Mouse (Mus musculus): Measurements from ENCODE around the gene Tmem247. TPM values are rescaled to one million over a fixed set of nuclear protein-coding genes. Genes with fewer than 3 reads are reported as not detected.

Tmem247 gene
- not detected for total RNA-seq (2021)

DNA sequence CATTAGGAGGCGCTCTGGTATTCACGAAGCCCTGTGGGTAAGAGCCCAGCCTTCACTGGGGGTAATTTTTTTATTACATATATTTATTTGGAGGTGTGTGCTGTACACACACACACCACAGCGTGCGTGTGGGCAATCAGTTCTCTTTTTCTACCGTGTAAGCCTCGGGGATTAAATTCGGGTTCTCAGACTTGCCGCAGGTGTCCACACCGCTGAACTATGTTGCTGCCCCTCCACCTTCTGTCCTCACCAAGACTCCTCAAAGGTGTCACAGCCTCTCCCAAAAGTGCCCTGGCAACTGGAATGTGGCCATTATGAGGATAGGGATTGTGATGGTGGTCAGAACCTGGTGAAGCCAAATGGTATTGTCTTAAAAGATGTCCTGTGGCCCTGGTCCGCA is at the start of gene Tmem247:
TSS of gene Tmem247 (plus strand) at position 301 of the 400 bp plus-strand sequence.
- DNase-seq: no peak
- intact Hi-C loops (cut with DNase I): loop anchor here (5.0 kb wide), 1 partner anchor 125 kb away; no protein-coding TSS in a partner anchor

DNA sequence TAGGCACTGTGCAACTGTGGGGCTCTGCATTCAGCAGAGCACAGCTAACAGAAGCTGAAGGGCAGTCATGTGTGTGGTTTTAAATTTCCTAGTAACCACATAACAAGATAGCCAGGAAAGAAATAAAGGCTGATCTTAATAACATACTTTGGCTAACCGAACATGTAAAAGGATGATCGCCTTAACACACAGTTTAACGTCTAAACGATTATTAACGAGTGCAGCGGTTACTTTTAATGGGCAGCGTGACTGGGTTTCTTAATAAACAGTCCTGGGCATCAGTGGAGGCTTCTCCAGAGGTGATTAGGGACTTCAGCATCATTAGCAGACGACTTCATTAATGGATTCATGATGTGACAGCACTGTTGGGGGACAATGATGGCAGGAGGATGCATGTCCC is 46.6 kb upstream of the Tmem247 start:
- DNase-seq: no peak
- intact Hi-C loops (cut with DNase I): no loop called here

DNA sequence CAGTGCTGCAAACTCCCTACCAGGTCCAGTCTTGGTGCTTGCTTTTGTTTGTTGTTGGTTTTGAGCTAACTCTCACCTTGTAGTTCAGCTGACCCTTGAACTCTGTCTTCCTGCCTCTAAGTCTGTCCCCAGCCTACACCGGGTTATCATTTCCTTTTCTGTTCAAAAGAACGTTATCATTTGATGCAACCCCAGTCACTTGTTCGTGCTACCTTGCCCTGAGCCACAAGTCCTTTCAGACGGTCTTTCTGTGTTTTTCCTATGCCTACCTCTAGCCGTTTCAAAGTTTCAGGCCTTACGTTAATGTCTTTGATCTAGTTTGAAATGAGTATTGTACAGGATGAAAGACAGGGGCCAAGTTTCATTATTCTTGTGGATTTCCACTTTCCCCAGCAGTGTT is 44.5 kb upstream of the Tmem247 start:
- no peak for DNase-seq
- intact Hi-C loops (cut with DNase I): no loop called here

DNA sequence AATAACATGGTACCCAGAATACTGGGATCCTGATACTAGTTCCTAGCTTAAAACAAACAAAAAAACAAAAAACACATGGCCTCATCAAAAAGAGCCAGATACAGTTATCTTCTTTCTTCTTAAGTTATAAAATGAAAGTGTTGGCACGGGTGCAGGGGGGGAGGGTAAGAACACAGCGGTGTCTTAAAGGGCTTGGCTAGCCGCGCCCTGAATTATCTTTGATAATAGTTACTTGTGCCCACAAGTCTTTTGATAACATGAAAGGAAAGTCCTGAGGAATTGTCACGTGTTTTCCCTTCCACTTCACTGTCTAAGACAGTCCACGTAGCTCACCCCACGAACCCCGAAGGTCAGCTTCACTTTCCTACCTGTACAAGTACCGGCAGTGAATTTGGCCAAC is 40.2 kb upstream of the Tmem247 start:
- DNase-seq: no peak
- intact Hi-C loops (cut with DNase I): no loop called here

DNA sequence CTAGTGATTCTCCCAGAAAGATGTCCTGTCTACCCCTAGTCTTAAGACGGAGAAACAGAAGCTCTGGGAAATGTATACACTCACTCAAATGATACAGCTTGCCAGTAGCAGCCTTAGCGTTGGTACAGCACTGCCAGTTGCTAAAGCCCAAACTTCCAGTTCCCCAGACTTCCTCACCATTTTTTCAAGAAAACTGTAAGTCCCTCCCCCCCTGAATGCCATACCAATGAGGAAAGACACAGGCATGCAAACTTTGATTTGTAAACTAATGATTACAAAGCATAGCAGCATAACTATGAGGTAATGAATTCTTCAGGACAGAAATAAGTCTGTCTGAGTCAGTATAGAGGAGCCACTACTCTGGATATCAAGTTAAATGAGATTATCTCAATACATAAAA is 39.4 kb upstream of the Tmem247 start:
- DNase-seq: no peak
- intact Hi-C loops (cut with DNase I): no loop called here

DNA sequence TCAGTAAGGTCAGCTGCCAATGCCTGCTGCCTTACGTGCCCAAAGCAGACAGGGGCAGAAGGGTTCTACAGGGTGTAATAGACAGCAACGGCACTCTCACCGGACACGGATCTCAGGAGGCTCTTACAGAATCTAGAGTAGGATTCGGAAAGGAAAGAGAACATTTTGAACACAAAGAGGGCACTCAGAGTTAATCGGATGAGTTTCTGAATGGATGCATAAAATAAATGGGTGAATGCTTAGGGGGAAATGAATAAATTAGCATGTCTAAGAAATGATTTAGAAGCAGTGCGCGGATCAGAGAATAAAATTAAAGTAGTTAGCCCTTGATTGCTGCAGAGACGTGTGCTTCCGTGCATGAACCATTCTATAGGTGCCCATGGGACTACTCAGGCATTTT is 37.1 kb upstream of the Tmem247 start:
- intact Hi-C loops (cut with DNase I): no loop called here
- DNase-seq: no peak

DNA sequence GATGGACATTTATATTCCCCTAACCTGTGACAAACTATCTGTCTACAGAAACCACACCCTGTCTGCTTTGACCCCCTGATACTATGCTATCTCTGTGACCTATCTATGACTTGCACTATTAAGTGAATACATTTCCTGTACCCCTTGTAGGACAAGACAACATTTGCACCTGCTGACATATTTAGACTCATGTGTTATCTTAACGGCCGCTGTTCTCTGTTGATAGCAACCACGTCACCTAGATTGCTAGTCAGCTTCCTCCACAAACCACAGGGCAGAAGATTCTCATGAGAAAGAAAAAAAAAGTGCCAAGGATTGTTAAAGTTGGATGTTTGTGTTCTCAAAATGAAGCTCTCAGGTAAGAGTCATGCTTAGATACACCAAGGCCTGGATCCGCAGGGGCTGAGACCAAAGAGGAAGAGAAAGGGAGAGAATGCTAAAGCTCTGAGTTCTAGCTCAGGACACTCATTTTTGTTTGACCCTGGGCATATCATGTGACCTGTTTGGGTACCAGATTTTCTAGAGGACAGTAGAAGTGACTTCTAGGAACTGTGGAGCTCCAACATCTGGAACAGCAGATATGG is 36.6 kb upstream of the Tmem247 start:
- intact Hi-C loops (cut with DNase I): no loop called here
- no peak for DNase-seq

DNA sequence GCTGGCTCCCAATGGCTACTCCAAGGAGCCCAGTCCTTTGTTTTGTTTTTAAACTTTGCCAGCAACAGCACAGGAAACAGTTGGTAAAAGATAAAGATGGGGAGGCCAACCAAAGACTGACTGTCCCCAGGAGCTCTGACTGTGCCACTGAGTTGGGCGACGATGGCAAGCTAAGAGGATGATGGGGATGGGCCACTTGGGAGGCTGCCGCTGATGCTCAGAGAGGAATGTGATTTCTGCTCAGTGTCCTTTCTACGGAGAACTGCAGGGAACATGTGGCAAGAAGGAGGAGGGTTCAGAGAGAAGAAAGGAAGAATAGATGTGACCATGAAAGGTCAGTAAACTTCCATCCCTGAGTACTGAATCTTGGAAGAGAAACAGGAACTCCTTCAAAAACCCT is 22.0 kb upstream of the Tmem247 start:
- intact Hi-C loops (cut with DNase I): loop anchor here (10.0 kb wide), 1 partner anchor 360 kb away; no protein-coding TSS in a partner anchor
- DNase-seq: no peak

DNA sequence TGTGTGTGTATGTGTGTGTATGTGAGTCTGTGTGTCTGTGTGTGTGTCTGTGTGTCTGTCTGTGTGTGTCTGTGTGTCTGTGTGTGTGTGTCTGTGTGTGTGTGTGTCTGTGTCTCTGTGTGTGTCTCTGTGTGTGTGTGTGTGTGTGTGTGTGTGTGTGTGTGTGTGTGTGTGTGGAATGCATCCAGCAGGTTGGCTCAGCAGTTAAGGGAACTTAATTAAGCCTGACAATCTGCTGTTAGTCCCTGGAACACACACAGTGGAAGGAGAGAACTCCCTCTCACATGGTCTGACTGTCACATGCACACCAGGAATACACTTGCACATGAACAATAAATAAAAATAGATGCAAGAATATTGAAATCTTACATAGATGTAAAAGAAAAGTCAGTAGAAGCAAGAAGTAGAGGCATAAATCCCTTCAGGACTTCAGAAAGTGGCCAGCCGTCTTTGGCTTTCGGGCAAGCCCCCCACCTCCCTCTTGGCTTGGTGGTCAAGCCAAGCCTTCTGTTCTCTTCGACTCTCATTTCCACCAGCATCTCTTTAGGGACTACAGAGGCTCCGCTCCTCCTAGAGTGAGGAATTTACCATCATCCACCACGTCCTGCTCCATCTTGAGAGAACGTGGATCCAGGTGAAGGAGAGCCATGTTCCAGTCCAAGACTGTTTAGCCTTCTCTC is 19.5 kb upstream of the Tmem247 start:
- intact Hi-C loops (cut with DNase I): loop anchor here (10.0 kb wide), 1 partner anchor 363 kb away; no protein-coding TSS in a partner anchor
- peak; percentile 14 for DNase-seq

DNA sequence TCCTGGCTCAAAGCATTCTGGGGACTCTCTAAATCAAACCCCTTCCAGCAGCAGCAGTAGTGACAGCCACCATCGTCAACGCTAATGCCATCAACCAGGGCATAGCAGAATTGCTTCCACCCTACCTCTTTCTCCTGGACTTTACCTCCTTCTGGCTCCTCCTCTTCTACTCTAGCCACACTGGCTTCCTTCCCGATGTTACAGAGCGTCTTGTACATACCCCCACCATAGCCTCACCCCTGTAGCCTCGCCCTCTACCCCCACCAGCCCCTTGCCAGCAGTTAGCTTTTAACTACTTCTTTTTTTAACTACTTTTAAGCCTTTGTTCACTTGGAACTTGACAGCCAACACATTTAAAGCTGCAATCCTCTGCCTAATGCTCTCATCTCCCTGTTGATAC is 17.3 kb upstream of the Tmem247 start:
- intact Hi-C loops (cut with DNase I): loop anchor here (10.0 kb wide), 1 partner anchor 365 kb away; no protein-coding TSS in a partner anchor
- no peak for DNase-seq

DNA sequence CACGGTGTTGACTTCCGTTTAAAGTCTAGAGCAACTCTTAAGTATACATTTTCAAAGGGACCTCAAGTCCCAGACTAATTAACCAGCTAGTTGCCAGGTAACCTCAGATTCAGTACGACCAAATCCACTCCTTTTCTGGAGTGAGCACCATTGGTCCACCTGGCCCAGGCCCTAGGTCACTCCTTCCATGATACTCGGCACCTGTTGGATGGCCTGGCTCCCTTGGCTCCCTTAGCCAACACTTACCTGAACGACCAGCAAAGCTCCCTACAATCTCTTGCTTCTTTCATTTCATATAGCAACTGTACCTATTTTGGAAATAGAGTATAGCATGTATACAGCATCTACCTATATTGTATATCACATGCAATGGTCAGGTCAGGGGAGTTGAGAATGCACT is 16.6 kb upstream of the Tmem247 start:
- intact Hi-C loops (cut with DNase I): no loop called here
- no peak for DNase-seq

DNA sequence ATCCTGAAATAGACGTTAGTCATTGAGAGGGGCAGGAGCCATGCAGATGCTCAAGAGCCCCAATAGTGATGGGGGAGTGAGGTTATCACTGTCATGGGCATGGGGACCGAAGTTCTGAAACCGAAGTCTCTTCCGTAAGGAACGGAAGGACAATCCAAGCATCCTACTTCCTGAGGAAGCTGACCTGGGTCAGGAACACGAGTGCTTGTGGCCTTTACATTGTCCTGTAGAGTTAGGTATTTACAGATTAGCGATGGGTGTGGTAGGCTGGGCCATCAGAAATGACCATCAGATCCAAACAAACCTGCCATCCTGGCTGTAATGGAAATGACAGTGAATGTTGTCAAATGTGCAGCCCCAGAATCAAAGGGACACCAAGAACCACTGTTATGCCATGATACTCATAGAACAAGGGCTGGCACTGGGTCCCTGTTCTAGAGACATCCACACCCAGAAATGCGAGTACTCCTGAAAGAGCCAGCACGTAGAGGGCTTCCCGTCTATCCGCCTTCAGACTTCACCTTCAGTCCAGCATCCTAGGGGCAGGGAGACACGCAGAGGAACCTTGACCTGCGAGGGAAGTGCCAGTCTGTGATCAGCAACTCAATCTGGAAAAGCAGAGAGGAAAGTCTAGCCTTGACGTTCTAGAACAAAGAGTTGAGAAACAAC is 14.6 kb upstream of the Tmem247 start:
- intact Hi-C loops (cut with DNase I): no loop called here
- no peak for DNase-seq

DNA sequence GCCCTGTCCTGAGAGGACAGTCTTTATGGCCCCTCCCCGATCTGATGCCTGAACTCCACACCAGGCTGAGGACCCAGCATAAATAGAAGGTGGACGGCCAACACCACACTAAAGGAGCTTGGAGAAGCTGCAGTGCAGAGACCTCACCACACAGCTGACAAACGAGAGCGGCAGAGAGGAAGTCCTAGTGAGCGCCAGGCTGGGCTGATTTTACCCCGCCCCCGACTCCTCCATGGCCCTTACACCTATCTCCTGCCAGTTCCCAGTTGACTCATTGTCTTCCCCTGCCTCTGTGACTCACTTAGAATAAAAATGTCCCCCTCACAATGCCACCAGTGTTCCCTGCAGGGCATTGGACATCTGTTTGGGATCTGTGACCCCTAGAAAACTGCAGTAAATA is 13.6 kb upstream of the Tmem247 start:
- DNase-seq: peak; percentile 24
- intact Hi-C loops (cut with DNase I): no loop called here

DNA sequence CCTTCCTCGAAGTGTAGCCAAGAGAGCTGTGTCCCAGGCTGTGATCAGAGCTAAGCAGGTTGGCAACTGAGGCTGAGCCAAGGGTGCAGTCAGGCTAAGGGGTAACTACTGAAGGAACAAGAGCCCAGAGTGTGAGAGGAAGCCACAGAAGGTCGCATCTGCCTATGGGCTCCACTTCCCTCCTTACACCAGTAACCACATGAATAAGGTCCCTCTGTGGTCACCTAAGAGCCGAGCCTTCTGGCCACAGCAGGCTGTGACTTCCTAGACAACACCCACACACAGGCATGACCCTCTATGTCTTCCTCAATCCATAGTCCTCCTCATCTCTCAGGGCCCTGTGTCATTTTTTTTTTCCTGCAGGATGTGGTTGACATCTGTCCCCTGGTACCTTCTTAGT is 12.9 kb upstream of the Tmem247 start:
- intact Hi-C loops (cut with DNase I): no loop called here
- DNase-seq: no peak

DNA sequence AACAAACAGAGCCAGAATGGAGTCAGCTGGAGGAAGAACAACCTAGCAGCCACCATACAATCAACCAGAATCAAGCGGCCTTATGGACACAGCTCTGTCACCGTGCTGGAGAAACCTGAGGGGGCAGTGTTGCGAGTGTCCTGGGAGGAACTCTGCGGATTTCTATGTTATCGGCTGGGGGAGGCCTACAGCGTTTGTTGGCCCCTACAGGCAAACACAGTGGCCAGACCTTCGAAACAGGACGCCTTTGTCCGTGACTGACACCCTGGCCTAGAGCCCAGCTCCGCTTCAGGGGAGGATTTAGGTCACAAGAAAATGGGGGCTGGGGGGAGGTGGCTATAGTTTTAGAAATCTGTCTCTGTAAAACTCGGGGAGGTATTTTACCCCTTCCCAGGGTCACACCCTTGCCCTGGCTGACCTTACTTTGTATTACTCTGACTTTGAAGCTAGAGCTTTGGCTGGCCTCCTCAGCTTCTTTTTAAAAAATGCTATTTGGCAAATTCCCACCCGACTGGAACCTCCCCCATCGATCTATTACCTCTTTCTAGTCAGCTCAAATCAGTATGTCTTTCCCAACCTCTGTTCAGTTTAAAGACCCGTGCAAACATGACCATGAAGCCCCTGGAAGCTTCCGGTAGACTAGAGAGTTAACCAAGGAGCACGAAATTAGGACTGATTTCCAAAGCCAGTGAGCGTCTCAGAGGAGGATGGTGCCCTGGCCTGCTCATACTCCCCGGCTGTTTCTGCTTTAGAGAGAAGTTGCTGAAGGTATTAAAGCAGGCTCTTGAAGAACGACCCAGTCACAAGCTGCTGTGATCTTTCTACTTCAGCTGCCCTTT is 11.6 kb upstream of the Tmem247 start:
- peak; percentile 76 for DNase-seq
- intact Hi-C loops (cut with DNase I): loop anchor here (2.0 to 5.0 kb wide), 4 partner anchors 342 to 743 kb away; no protein-coding TSS in a partner anchor

DNA sequence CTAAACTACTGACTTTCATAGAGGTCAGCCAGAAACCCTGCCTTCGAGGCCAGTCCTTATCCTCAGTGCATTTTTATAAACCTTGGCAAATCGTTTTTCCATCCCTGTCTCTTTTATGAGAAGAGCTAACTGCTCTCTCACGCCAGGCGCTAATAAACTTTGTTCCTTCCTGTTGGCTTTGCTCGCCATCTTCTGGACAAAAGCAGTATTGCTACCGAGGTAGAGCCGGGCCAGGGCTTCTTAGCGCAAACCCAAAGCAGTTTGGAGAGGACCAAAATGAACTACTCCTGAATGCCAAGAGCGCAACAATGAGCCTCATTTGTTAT is 11.0 kb upstream of the Tmem247 start:
- DNase-seq: peak; percentile 82
- intact Hi-C loops (cut with DNase I): loop anchor here (2.0 to 5.0 kb wide), 4 partner anchors 341 to 743 kb away; no protein-coding TSS in a partner anchor

DNA sequence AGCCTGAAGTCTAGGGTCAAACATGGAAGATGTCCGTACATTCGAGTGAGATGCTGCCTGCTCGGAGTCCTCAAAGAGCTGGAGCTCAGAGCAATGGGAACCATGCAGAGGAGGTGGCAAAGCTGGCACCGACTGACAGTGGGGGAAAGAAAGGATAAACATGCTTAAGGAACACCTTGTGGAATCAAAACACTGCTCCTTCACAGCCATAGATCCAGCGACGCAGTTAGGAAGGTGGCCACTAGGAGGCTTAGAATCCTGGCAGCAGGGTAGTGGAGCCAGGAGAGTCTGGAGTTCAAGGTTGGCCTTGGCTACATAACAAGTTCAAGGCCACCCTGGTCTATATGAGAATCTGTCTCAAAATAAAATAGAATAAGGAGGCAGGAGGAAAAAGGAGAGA is 10.5 kb upstream of the Tmem247 start:
- intact Hi-C loops (cut with DNase I): loop anchor here (2.0 to 5.0 kb wide), 4 partner anchors 341 to 744 kb away; no protein-coding TSS in a partner anchor
- no peak for DNase-seq

DNA sequence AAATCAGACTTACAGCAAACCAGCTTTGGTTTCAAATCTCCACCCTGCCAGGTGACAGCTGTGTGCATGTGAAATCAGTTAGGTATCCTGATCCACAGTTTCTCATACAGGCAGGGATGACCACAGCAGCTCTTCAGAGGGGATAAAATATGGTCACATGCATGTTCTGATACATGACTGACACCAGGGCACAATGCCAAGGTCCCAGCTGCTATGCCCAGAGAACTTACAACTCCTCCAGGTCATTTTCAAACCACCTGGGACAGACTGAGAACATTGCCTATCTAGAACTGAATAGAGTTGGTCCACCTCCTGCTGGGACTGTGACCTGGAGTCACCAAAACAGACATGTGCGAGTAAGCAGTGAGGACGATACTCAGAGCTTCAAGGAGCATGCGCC is 10.1 kb upstream of the Tmem247 start:
- DNase-seq: peak; percentile 24
- intact Hi-C loops (cut with DNase I): loop anchor here (2.0 to 5.0 kb wide), 4 partner anchors 340 to 744 kb away; no protein-coding TSS in a partner anchor

DNA sequence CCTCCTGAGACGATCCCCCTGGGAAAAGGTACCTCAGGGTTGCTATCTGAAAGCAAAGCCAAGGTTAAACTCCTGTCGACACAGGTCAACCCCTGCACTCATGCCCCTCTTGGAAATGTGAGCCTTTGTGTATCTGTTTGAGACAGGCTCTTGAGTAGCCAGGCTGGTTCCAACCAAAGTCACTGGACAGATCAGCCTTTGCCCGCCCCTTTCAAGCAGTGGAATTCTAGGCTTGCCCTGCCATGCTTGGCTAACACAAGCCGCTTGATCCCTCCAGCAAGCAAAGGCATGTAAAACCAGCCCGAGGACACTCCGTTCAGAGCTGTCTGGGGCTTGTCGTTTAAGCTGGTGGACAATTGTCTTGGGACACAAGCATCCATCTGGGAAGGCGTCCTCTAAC is 8.8 kb upstream of the Tmem247 start:
- DNase-seq: no peak
- intact Hi-C loops (cut with DNase I): loop anchor here (5.0 kb wide), 3 partner anchors 339 to 426 kb away; no protein-coding TSS in a partner anchor

DNA sequence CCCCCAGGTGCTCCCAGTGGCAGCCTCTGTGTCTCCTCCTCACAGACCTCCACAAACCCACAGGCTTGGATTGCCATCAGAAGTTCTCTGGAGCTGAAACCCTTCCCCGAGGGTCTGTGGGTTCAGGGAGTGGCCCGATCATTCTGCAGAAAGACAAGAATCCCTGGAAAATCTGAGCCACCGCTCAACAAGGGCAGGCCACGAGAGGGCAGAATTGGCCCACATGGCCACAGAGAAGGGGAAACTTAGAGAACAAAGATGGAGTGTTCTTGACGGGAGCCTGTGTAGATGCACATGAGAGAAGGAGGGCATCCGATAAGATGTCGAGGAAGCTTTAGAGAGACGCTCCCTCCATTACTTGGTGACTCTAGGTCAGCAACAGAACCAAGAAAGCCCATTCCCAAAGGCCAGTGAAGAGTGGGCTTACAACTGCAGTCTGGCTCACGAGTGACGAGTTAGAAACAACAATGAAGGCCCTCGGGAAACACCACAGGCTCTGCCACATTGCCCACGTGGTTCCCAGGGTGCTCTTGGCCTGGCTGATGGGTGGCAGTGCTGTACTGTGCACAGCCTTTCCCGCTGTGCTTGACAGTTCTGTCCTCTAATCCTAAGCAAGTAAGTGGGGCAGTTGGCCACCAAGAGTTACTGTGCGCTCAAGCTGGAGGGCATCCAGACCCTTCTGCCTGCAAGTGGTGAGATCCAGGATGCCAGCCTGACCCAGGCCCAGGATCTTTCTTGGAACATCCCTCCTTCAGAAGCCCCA is 7.2 kb upstream of the Tmem247 start:
- intact Hi-C loops (cut with DNase I): loop anchor here (5.0 kb wide), 3 partner anchors 337 to 428 kb away; no protein-coding TSS in a partner anchor
- DNase-seq: peak; percentile 67
